Mouse (Mus musculus) urinary bladder, adult 2 months (tissue): ENCODE data around the gene Naaa. TPM values are rescaled to one million over a fixed set of nuclear protein-coding genes. Genes with fewer than 3 reads are reported as not detected.

Experiments used
- DNase-seq: peaks from one replicate; pipeline ENCODE4 v3.0.0; 2022; ENCODE audit warnings: low spot score
- polyA plus RNA-seq: library from polyadenylated mRNA; depleted of rRNA; stranded (reverse); fragments of >200 nt; gene quantifications from 2 replicates; pipeline ENCODE4 v1.2.3, GENCODE M21; 2012; rRNA removed

Naaa gene
- polyA plus RNA-seq, 1 experiment: 34.3 TPM

DNA sequence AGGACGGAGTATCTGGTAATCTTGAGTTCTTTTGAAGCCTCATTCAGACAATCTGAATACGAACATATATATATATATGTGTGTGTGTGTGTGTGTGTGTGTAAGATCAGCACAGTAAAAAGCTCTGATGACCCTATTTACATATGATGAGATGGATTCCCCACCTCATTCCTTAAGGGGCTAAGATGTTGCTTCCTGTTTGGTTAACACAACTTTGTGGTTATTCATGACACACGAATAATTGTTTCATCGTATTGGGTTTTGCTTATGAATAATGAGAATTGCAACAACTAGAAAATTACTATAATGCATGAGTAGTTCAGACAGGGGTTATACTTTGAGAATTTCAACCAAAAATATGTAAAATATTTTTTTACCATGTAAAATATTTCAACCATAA, 62.7 kb downstream of the Naaa start, which contains the start of gene U90926:
Gene U90926 (minus strand): TSS at position 101 of the 400 bp plus-strand sequence.
- DNase-seq: no peak

DNA sequence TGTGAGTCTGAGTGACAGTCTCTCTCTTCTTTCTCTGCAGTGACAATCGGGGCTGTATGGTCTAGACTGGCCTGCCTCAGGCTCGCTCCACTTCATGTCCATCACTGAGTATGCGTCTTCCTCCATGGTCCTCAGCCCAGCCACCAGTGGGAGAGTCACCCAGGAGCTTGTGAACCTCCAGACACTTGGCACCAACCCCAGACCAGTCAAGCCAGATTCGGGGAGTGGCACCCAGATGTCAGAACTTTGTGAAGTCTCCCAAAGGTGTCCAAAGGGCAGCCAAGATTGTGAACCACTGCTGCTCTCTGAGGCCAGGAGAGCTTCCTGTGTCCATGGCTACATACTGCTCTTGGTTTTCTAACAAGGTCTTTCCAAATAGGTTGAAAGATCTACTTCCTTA, 65.7 kb downstream of the Naaa start:
- no peak for DNase-seq

DNA sequence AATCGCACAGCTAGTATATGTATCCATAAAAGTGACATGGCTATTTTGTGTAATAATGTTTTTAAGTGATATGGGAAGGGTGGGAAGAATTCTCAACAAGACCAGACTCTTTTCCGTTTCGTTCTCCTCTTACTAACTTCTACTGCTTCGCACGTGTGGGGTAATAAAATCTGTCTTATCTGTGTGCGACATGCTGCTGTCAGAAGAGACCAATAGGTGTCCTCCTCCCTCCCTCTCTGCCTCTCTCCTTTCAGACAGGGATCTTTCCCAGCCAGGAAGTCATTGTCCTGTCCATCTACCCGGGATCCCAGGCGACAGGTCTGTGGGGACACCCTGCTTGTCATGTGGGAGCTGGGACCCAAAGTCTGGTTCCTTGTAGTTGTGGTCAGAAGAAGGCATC, 67.8 kb downstream of the Naaa start:
- no peak for DNase-seq

Other genes with a start within 250 kb of the Naaa start
- 4.0 and 5.7 TPM in 2 replicates for gene Cdkl2, start 234.3 kb downstream of the Naaa start, polyA plus RNA-seq
- gene G3bp2, start 194.5 kb downstream of the Naaa start, polyA plus RNA-seq: 68.4 and 76.6 TPM in 2 replicates
- gene Uso1, start 140.2 kb downstream of the Naaa start, polyA plus RNA-seq: 49.4 and 53.4 TPM in 2 replicates
- not detected in 2 replicates for gene U90926, start 62.8 kb downstream of the Naaa start, polyA plus RNA-seq
- gene Ppef2, start 21.9 kb downstream of the Naaa start, polyA plus RNA-seq: 0.63 and 0.69 TPM in 2 replicates
- gene Sdad1, start 32.3 kb upstream of the Naaa start, polyA plus RNA-seq: 12.3 and 13.6 TPM in 2 replicates
- gene Cxcl9, start 49.9 kb upstream of the Naaa start, polyA plus RNA-seq: 7.3 and 8.8 TPM in 2 replicates
- 839 and 925 TPM in 2 replicates for gene Art3, start 53.7 kb upstream of the Naaa start, polyA plus RNA-seq
- gene Cxcl10, start 70.7 kb upstream of the Naaa start, polyA plus RNA-seq: 7.0 and 14.7 TPM in 2 replicates
- 21.1 and 25.9 TPM in 2 replicates for gene Nup54, start 157.0 kb upstream of the Naaa start, polyA plus RNA-seq
- 84.3 and 96.2 TPM in 2 replicates for gene Scarb2, start 228.7 kb upstream of the Naaa start, polyA plus RNA-seq